Mouse (Mus musculus): ENCODE measurements around the gene Prkcb. TPM values are rescaled to one million over a fixed set of nuclear protein-coding genes. Genes with fewer than 3 reads are reported as not detected.

Gene Prkcb
- total RNA-seq, 4 experiments from 2014 or later = 1.6 to 4.8 (median 2.1) TPM

- no peak for DNase-seq (ENCODE audit: low spot score)
Observed at GRCm38 (mm10) chr7:122367303-122368007, 78.9 kb downstream of the Prkcb start.

- DNase-seq (ENCODE audit: low spot score) = no peak
Observed at GRCm38 (mm10) chr7:122370488-122370887, 81.9 kb downstream of the Prkcb start.

- no peak for DNase-seq (ENCODE audit: low spot score)
Observed at GRCm38 (mm10) chr7:122371947-122372346, 83.4 kb downstream of the Prkcb start.

- no peak for DNase-seq (ENCODE audit: low spot score)
Observed at GRCm38 (mm10) chr7:122372349-122372748, 83.8 kb downstream of the Prkcb start.

GRCm38 (mm10) chr7:122376845-122377244, 88.3 kb downstream of the Prkcb start:
- DNase-seq (ENCODE audit: low spot score) = no peak

- DNase-seq (ENCODE audit: low spot score) = no peak
Observed at GRCm38 (mm10) chr7:122377967-122378366, 89.4 kb downstream of the Prkcb start.

GRCm38 (mm10) chr7:122378473-122378872, 89.9 kb downstream of the Prkcb start:
- no peak for DNase-seq (ENCODE audit: low spot score)

GRCm38 (mm10) chr7:122379292-122379691, 90.7 kb downstream of the Prkcb start:
- DNase-seq (ENCODE audit: low spot score) = no peak

GRCm38 (mm10) chr7:122380336-122381130, 92.0 kb downstream of the Prkcb start:
- DNase-seq (ENCODE audit: low spot score) = no peak

- no peak for DNase-seq (ENCODE audit: low spot score)
Observed at GRCm38 (mm10) chr7:122381560-122381959, 93.0 kb downstream of the Prkcb start.

- DNase-seq (ENCODE audit: low spot score) = no peak
Observed at GRCm38 (mm10) chr7:122383260-122383659, 94.7 kb downstream of the Prkcb start.

GRCm38 (mm10) chr7:122384891-122385290, 96.3 kb downstream of the Prkcb start:
- DNase-seq (ENCODE audit: low spot score) = no peak

GRCm38 (mm10) chr7:122386567-122386966, 98.0 kb downstream of the Prkcb start:
- no peak for DNase-seq (ENCODE audit: low spot score)

- no peak for DNase-seq (ENCODE audit: low spot score)
Observed at GRCm38 (mm10) chr7:122387896-122388295, 99.3 kb downstream of the Prkcb start.

- DNase-seq (ENCODE audit: low spot score) = no peak
Observed at GRCm38 (mm10) chr7:122388858-122389257, 100.3 kb downstream of the Prkcb start.

- DNase-seq (ENCODE audit: low spot score) = no peak
Observed at GRCm38 (mm10) chr7:122389633-122390032, 101.1 kb downstream of the Prkcb start.

- DNase-seq (ENCODE audit: low spot score) = no peak
Observed at GRCm38 (mm10) chr7:122390200-122390599, 101.6 kb downstream of the Prkcb start.

GRCm38 (mm10) chr7:122390683-122391082, 102.1 kb downstream of the Prkcb start:
- DNase-seq (ENCODE audit: low spot score) = no peak

- DNase-seq (ENCODE audit: low spot score) = no peak
Observed at GRCm38 (mm10) chr7:122391382-122391781, 102.8 kb downstream of the Prkcb start.

- DNase-seq (ENCODE audit: low spot score) = no peak
Observed at GRCm38 (mm10) chr7:122393964-122394363, 105.4 kb downstream of the Prkcb start.

GRCm38 (mm10) chr7:122395159-122395975, 106.8 kb downstream of the Prkcb start:
- no peak for DNase-seq (ENCODE audit: low spot score)

- no peak for DNase-seq (ENCODE audit: low spot score)
Observed at GRCm38 (mm10) chr7:122395976-122396315, 107.4 kb downstream of the Prkcb start.
